Mouse (Mus musculus) MEL (cell line): Measurements from ENCODE around the gene Ift81. TPM values are rescaled to one million over a fixed set of nuclear protein-coding genes. Genes with fewer than 3 reads are reported as not detected.

Source experiments
- DNase-seq: peaks from one replicate; pipeline ENCODE4 v3.0.0; 2011; ENCODE audit warnings: low read depth, low spot score
- H3K27ac ChIP-seq: 2 replicates; pipeline ENCODE4 v1.5.1; 2012; ENCODE audit warnings: low read depth, mild to moderate bottlenecking, control low read depth, low read length, moderate library complexity; ENCODE audit not compliant: control insufficient read depth
- H3K27me3 ChIP-seq, 2 experiments: fragments of 150-350 bp in 1 of 2; sonication (generic) in 1 of 2; 2 replicates each; pipeline ENCODE4 v1.6.1; 2012; ENCODE audit warnings: low read length in 2 of 2, mild to moderate bottlenecking in 2 of 2, improper control_type of control experiment in 1 of 2, moderate library complexity in 1 of 2; ENCODE audit not compliant: insufficient read depth in 2 of 2, control insufficient read depth in 1 of 2
- H3K36me3 ChIP-seq, 2 experiments: 2 replicates each; pipeline ENCODE4 v1.6.1; 2012 to 2014; ENCODE audit warnings: low read length in 2 of 2, improper control_type of control experiment in 1 of 2, inconsistent platforms in 1 of 2, mild to moderate bottlenecking in 1 of 2; ENCODE audit not compliant: insufficient read depth in 2 of 2, control insufficient read depth in 1 of 2
- H3K4me1 ChIP-seq, 2 experiments: fragments of 150-350 bp in 1 of 2; sonication (generic) in 1 of 2; 2 replicates each; pipeline ENCODE4 v1.6.1; 2012; ENCODE audit warnings: low read length in 2 of 2, improper control_type of control experiment in 1 of 2, mild to moderate bottlenecking in 1 of 2; ENCODE audit not compliant: insufficient read depth in 2 of 2, control insufficient read depth in 1 of 2
- H3K4me3 ChIP-seq, 2 experiments: fragments of 150-350 bp in 1 of 2; sonication (generic) in 1 of 2; 2 replicates each; pipeline ENCODE4 v1.5.1; 2012; ENCODE audit warnings: low read depth in 2 of 2, low read length in 2 of 2, mild to moderate bottlenecking in 2 of 2, moderate library complexity in 2 of 2, control low read depth in 1 of 2, improper control_type of control experiment in 1 of 2; ENCODE audit not compliant: control insufficient read depth in 1 of 2, insufficient read depth in 1 of 2
- H3K79me2 ChIP-seq: 2 replicates; pipeline ENCODE4 v1.6.1; 2012; ENCODE audit warnings: mild to moderate bottlenecking, low read length, moderate library complexity; ENCODE audit not compliant: control insufficient read depth, poor library complexity, insufficient read depth
- H3K9ac ChIP-seq: 2 replicates; pipeline ENCODE4 v1.6.1; 2012; ENCODE audit warnings: low read depth, mild to moderate bottlenecking, control low read depth, low read length, moderate library complexity; ENCODE audit not compliant: control insufficient read depth, poor library complexity, severe bottlenecking
- H3K9me3 ChIP-seq: fragments of 150-350 bp; sonication (generic); replicated peaks from 2 replicates; pipeline ENCODE4 v1.6.1; 2012; ENCODE audit warnings: mild to moderate bottlenecking, low read length, improper control_type of control experiment, moderate library complexity; ENCODE audit not compliant: insufficient read depth
- BHLHE40 ChIP-seq: IDR thresholded peaks from 2 replicates; pipeline ENCODE4 v1.6.1; 2012; ENCODE audit warnings: low read depth, mild to moderate bottlenecking, inconsistent platforms, low read length, improper control_type of control experiment, borderline replicate concordance
- CTCF ChIP-seq, 3 experiments: IDR thresholded peaks in 2 of 3; conservative IDR thresholded peaks in 1 of 3; 2 replicates each; pipeline ENCODE4 v1.5.1; 2011 to 2012; ENCODE audit warnings: low read length in 3 of 3, low read depth in 2 of 3, mild to moderate bottlenecking in 2 of 3, improper control_type of control experiment in 1 of 3, inconsistent platforms in 1 of 3, mixed read lengths in 1 of 3, moderate library complexity in 1 of 3; ENCODE audit not compliant: control insufficient read depth in 1 of 3, insufficient read depth in 1 of 3, poor library complexity in 1 of 3, severe bottlenecking in 1 of 3
- ELF1 ChIP-seq: IDR thresholded peaks from 2 replicates; pipeline ENCODE4 v1.6.1; 2014; ENCODE audit warnings: low read depth, mild to moderate bottlenecking, inconsistent platforms, low read length, improper control_type of control experiment, moderate library complexity
- EP300 ChIP-seq, 2 experiments: IDR thresholded peaks; 2 replicates each; pipeline ENCODE4 v1.6.1; 2011; ENCODE audit warnings: improper control_type of control experiment in 2 of 2, low read length in 2 of 2, low read depth in 1 of 2, mild to moderate bottlenecking in 1 of 2
- GABPA ChIP-seq: IDR thresholded peaks from 2 replicates; pipeline ENCODE4 v1.6.1; 2012; ENCODE audit warnings: low read depth, mild to moderate bottlenecking, inconsistent platforms, low read length, improper control_type of control experiment, moderate library complexity
- HCFC1 ChIP-seq: IDR thresholded peaks from 2 replicates; pipeline ENCODE4 v1.6.1; 2012; ENCODE audit warnings: low read depth, mild to moderate bottlenecking, inconsistent platforms, low read length, improper control_type of control experiment, moderate library complexity
- JUND ChIP-seq: IDR thresholded peaks from 2 replicates; pipeline ENCODE4 v1.6.1; 2011; ENCODE audit warnings: low read depth, mild to moderate bottlenecking, improper control_type of control experiment, low read length
- KAT2A ChIP-seq: conservative IDR thresholded peaks from 2 replicates; pipeline ENCODE4 v1.6.1; 2012; ENCODE audit warnings: low read depth, low read length, improper control_type of control experiment, inconsistent platforms
- MAZ ChIP-seq: IDR thresholded peaks from 2 replicates; pipeline ENCODE4 v1.6.1; 2012; ENCODE audit warnings: low read depth, mild to moderate bottlenecking, inconsistent platforms, low read length, improper control_type of control experiment
- MYB ChIP-seq: IDR thresholded peaks from 2 replicates; pipeline ENCODE4 v1.6.1; 2011; ENCODE audit warnings: mild to moderate bottlenecking, low read depth, low read length, improper control_type of control experiment
- MYC ChIP-seq: IDR thresholded peaks from 2 replicates; pipeline ENCODE4 v1.6.1; 2011; ENCODE audit warnings: low read depth, mild to moderate bottlenecking, low read length, improper control_type of control experiment, moderate library complexity
- NELFE ChIP-seq: IDR thresholded peaks from 2 replicates; pipeline ENCODE4 v1.6.1; 2011; ENCODE audit warnings: low read depth, low read length, improper control_type of control experiment
- POLR2AphosphoS2 ChIP-seq: IDR thresholded peaks from 2 replicates; pipeline ENCODE4 v1.6.1; 2011; ENCODE audit warnings: low read length, improper control_type of control experiment
- POLR2AphosphoS5 ChIP-seq: IDR thresholded peaks from 2 replicates; pipeline ENCODE4 v1.6.1; 2012; ENCODE audit warnings: low read depth, borderline replicate concordance, mild to moderate bottlenecking, inconsistent platforms, low read length, moderate library complexity, mixed read lengths
- SIN3A ChIP-seq: IDR thresholded peaks from 2 replicates; pipeline ENCODE4 v1.6.1; 2012; ENCODE audit warnings: low read length, improper control_type of control experiment, inconsistent platforms
- SMC3 ChIP-seq: IDR thresholded peaks from 2 replicates; pipeline ENCODE4 v1.6.1; 2011; ENCODE audit warnings: low read depth, low read length, improper control_type of control experiment
- UBTF ChIP-seq: IDR thresholded peaks from 2 replicates; pipeline ENCODE4 v1.6.1; 2012; ENCODE audit warnings: low read depth, mild to moderate bottlenecking, inconsistent platforms, low read length, improper control_type of control experiment, moderate library complexity, borderline replicate concordance; ENCODE audit not compliant: insufficient read depth
- USF1 ChIP-seq: IDR thresholded peaks from 2 replicates; pipeline ENCODE4 v1.6.1; 2014; ENCODE audit warnings: low read depth, mild to moderate bottlenecking, inconsistent platforms, low read length, improper control_type of control experiment, moderate library complexity
- USF2 ChIP-seq, 2 experiments: IDR thresholded peaks; 2 replicates each; pipeline ENCODE4 v1.6.1; 2011 to 2012; ENCODE audit warnings: improper control_type of control experiment in 2 of 2, low read length in 2 of 2, borderline replicate concordance in 1 of 2, inconsistent platforms in 1 of 2, low read depth in 1 of 2, mild to moderate bottlenecking in 1 of 2; ENCODE audit not compliant: insufficient read depth in 1 of 2
- ZKSCAN1 ChIP-seq: IDR thresholded peaks from 2 replicates; pipeline ENCODE4 v1.6.1; 2012; ENCODE audit warnings: low read depth, mild to moderate bottlenecking, inconsistent platforms, low read length, improper control_type of control experiment, moderate library complexity
- ZMIZ1 ChIP-seq: IDR thresholded peaks from 2 replicates; pipeline ENCODE4 v1.6.1; 2012; ENCODE audit warnings: low read depth, mild to moderate bottlenecking, inconsistent platforms, low read length, improper control_type of control experiment, moderate library complexity
- ZNF384 ChIP-seq: IDR thresholded peaks from 2 replicates; pipeline ENCODE4 v1.6.1; 2012; ENCODE audit warnings: low read depth, mild to moderate bottlenecking, inconsistent platforms, low read length, improper control_type of control experiment
- polyA plus RNA-seq, 2 experiments: library from polyadenylated mRNA; stranded (reverse) in 1 of 2; unstranded in 1 of 2; fragments of >175 nt in 1 of 2; fragments of >200 nt in 1 of 2; gene quantifications; 2 replicates each; pipeline versions ENCODE4 v1.2.1 to v1.2.4; 2012; ENCODE audit warnings: low replicate concordance in 2 of 2, low read depth in 1 of 2; ENCODE audit not compliant: insufficient read length in 2 of 2, insufficient read depth in 1 of 2, missing spikeins in 1 of 2
- total RNA-seq: library from RNA; depleted of rRNA; stranded (reverse); fragments of 300-350 nt; gene quantifications from 2 replicates; pipeline ENCODE4 v1.2.3, GENCODE M21; 2012

Ift81 gene
- total and polyA plus RNA-seq, 3 experiments = 1.5 to 1.9 TPM; not detected in 1

GRCm38 (mm10) chr5:122611651-122612050 is 2.7 kb downstream of the Ift81 start:
- H3K4me3 ChIP-seq = no peak overlapping the region
- H3K27ac ChIP-seq = no peak overlapping the region
- H3K4me1 ChIP-seq = peaks cover 0 to 4% of the 10 kb centered on the region in 2 experiments; a peak in 2 of 4 replicates
- no peak overlapping the region for H3K9ac ChIP-seq
- no peaks in the 10 kb centered on the region for H3K9me3 ChIP-seq
- no peak for DNase-seq
- no peaks in the 10 kb centered on the region for H3K27me3 ChIP-seq
- peaks cover 0 to 7% of the 10 kb centered on the region in 2 experiments; a peak in 2 of 4 replicates for H3K36me3 ChIP-seq
- TF ChIP-seq ZMIZ1 (no peak), MAZ (no peak), EP300 (IDR thresholded peaks at IDR 0.05; ENCODE audit: low read depth in 1 of 2, low read length in 2 of 2) (no peak), MYC (no peak), POLR2AphosphoS5 (no peak), ZNF384 (no peak), CTCF (IDR thresholded peaks at IDR 0.05 in 2 of 3, conservative IDR thresholded peaks at IDR 0.05 in 1 of 3; ENCODE audit: control insufficient read depth in 1 of 3, insufficient read depth in 1 of 3, low read depth in 2 of 3, low read length in 3 of 3, poor library complexity in 1 of 3, severe bottlenecking in 1 of 3) (no peak), NELFE (no peak), ZKSCAN1 (no peak), HCFC1 (no peak), KAT2A (no peak), BHLHE40 (no peak), USF2 (IDR thresholded peaks at IDR 0.05; ENCODE audit: borderline replicate concordance in 1 of 2, insufficient read depth in 1 of 2, low read depth in 1 of 2, low read length in 2 of 2) (no peak), SMC3 (no peak), SIN3A (no peak)
- H3K79me2 ChIP-seq = no peaks in the 10 kb centered on the region

GRCm38 (mm10) chr5:122604894-122605293 is 9.4 kb downstream of the Ift81 start:
- H3K36me3 ChIP-seq = no peaks in the 10 kb centered on the region
- no peaks in the 10 kb centered on the region for H3K79me2 ChIP-seq
- no peak for TF ChIP-seq MYB
- TF ChIP-seq ELF1 = no peak
- no peak for TF ChIP-seq ZMIZ1
- TF ChIP-seq GABPA = no peak
- no peak for TF ChIP-seq NELFE
- no peak for TF ChIP-seq ZNF384
- no peak for TF ChIP-seq JUND
- TF ChIP-seq USF1 = no peak
- no peak for TF ChIP-seq UBTF
- TF ChIP-seq POLR2AphosphoS2 = no peak
- no peak for TF ChIP-seq SIN3A
- TF ChIP-seq, all 39 proteins: peak for 0
- Histone ChIP-seq H3K4me1 (no peaks in the 10 kb centered on the region), H3K27me3 (no peaks in the 10 kb centered on the region), H3K9ac (no peak overlapping the region), H3K9me3 (no peaks in the 10 kb centered on the region), H3K27ac (no peak overlapping the region), H3K4me3 (no peak overlapping the region)
- no peak for DNase-seq
